Mouse (Mus musculus) left cerebral cortex, adult 18-20 months (tissue): ENCODE results near the gene Il9r. TPM values are rescaled to one million over a fixed set of nuclear protein-coding genes. Genes with fewer than 3 reads are reported as not detected.

ENCODE experiments used
- DNase-seq, 2 experiments: peaks; one replicate each; pipeline ENCODE4 v3.0.0; 2021 to 2022; ENCODE audit warnings: low spot score in 2 of 2, mixed read lengths in 1 of 2
- total RNA-seq, 2 experiments: library from RNA; stranded (reverse); gene quantifications; 2 replicates each; pipeline ENCODE4 v1.2.3; 2021

The Il9r gene
- total RNA-seq, 2 experiments from 2014 or later = not detected

DNA sequence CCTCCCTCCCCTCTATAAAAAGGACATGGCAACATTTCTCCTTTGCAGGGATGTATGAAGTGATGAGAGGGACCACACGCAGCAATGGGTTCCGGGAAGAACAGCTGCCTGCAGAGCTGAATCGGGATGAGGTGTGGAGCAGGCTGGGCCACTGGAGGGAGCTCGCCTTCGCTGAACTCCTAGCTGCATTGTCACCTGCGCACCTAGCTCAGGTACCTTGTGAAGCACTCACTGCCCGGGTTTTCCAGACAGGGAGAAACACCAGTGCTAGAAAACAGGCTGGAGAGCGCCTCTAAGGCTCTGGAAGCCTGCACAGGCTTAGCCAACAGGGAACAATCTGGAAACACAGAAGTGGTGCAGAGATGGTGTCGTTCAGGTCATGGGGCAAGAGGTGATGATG, 38.6 kb downstream of the Il9r start:
- peak; percentile 26 to 33 for DNase-seq

DNA sequence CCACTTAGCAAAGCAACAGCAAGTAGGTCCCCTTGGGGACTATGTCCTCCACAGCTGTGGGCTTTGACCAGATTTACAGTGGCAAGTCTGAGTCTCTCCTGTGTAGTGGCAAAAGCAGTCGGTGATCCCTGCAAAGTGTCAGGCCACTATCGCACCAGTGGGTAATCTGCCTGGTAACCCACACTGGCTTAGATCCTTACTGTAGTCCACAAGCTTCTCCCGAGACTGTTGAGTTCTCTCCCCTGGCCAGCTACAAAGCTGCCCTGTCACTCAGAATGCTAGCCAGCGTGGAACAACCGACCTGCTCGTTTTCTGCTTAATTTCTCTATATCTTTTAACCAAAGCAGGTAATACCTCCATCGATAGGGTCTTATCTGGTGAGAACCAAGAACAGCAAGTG, 39.7 kb downstream of the Il9r start:
- DNase-seq = no peak

DNA sequence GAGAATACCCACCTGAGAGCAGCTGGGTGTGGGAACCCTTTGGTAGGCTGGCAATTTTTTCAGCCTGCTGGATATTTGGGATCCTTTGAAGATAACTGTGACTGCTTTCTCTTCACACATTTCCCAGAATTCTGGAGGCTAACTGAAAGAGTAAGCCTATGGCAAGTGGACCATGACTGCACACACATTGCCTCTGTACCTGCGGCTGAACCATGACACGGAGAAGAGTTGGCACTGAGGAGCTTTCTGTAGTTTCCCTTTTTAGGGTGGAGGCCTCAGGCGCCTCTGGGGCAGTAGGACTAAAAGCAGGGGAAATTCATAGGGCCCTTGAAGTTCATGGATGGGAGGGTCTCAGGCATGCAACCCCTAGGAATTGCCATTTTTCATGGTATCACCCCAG, 40.9 kb downstream of the Il9r start:
- DNase-seq = no peak

DNA sequence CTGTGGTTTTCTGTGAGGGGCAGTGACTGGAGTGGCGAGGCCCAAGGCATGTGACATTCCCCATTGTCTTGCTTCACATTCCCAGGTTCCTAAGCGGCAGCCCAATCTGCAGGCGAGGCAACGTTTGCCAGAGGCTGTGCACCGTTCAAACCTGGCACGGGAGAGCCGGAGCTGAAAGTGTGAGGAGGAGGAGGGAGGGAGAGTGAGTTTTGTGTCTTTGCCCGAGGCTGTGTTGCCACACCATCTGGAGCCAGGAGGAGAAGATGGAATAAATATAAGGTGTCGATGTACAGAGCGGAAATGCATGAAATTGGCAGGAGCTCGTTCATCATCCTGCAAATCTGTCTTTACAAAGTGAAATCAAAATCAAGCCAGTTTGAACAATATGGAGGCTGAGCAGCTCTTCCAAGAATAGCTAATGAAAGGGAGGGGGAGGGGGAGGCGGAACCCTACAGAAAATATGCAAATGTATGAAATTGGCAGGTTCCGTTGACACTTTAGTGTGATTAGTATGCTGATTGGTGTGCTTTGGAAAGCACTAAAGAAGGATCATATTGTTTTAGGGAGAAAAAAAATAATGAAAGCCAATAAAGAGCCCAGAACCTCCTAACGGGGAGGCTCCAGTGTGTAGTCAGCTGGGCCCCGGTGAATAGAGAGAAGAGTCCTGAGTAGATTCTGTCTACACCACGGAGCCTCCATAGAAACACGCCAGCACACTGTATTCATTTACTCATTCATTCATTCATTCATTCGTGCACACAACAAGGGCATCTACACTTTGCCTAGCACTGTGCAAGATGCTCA, 42.1 kb downstream of the Il9r start:
- DNase-seq = peak; percentile 63 to 71

DNA sequence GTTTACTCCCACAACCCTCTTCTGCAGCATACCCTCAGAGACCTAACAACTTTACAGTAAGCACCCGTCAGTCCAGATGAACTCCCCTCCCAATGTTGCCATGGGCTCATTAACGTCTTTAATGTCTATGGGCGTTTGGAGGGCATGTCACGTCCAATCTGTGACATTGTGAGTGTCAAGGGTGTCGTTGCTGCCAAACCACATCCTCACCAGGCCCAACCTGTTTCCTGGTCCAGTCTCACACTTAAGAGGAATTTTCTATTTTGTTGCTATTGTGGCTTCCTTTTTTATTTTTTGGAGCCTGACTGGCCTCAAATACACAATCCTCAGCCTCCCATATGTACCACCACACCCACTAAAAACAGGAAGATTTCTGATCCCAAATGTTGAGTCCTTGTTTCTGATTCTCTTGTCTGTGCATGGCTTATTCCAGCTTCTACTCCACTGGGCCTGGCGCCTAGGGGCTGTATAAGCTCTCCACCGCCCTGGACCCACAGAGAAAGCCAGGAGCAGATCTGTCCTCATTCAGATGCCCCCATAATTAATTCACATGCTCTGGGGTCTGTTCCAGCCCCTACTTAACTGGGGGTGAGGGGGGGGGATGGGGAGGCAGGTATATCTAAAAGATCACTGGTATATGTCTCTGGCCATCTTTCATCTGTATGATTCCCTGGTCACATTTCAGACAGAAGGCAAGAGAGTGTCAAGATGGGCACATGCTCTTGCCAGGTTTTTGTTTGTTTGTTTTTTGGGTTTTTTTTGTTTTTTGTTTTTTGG, 43.0 kb downstream of the Il9r start:
- no peak for DNase-seq

DNA sequence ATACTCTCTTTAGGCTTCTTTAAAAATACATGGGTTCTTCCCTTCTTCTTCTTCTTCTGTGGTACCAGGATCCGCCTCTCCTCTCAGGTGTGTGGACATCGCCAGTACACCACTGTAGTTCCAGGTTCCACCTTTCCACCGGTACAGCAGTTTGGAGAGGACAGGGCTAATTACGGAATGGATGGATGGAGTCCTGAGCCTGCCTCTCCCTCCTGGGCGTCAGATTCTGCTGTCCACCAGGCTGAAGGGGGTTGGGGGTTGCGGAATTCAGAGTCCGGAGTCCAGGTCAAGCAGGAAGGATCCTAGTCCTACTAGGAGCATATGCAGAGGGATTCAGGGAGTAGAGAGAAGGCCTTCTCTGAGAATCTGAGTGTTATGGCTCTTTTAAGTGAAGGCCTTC, 46.9 kb downstream of the Il9r start:
- no peak for DNase-seq

DNA sequence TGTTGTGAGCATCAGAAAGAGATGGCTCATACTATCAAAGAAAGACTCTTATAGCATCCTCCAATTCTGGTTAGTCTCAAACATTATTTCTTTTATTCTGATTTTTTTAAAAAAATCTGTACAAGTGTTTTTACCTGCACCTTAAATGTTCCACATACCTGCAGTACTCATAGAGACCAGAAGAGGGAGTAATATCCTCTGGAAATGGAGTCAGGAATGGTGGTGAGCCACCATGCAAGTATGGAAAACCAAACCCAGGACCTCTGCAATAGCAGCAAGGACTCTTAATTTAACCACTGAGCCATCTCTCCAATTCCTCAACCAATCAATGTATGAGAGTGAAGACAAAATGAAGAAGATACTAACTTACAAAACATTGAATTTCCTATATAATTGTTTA, 47.3 kb downstream of the Il9r start:
- DNase-seq = no peak

DNA sequence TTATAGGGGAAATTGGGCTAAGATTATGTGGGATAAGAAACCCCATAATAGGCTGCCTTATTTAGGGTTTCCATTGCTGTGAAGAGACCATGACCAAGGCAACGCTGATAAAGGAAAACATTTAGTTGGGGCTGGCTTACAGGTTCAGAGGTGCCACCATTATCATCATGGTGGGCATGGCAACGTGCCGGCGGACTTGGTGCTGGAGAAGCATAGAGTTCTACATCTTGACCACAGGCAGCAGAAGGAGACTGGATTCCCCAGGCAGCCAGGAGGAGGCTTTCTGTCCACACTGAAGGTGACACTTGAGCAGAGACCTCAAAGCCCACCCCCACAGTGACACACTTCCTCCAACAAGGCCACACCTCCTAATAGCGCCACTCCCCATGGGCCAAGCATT, 48.8 kb downstream of the Il9r start:
- DNase-seq = no peak

DNA sequence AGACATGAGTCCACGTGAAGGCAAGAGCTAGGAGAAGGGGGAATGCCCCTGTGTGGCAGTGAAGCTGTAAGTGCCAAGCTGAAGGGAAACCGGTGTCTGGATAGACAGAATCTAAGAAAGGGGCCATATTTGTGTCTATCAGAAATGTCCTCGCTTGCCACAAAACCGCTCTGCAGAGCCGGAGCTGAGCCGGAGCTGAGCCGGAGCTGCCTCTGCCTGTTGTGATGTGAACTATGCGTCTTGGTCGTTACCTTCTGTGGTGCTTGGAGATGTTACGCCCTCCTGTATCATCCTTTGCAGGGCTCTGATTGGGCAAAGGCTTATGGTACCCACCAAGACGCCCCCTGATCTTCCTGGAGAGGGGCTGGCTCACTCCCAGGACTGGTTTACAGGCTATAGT, 50.5 kb downstream of the Il9r start:
- no peak for DNase-seq

DNA sequence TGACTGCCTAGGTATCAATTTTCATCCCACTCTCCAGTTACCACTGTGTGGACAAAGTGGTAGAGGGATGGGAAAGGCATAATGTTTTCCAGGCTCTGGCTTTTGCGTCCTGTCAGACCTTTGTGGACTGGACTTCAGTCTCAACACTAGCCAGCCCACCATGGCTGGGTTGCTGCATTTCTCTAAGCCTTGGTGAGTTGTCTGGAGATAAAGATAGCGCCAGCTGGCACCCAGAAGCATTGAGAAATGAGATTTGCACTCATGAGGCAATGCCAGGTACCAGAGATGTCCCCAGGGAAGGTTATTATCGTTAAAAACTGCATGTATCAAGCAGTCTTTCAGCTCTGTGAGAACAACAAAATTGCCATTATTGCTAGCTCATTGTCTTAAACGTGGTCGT, 57.3 kb downstream of the Il9r start:
- no peak for DNase-seq

DNA sequence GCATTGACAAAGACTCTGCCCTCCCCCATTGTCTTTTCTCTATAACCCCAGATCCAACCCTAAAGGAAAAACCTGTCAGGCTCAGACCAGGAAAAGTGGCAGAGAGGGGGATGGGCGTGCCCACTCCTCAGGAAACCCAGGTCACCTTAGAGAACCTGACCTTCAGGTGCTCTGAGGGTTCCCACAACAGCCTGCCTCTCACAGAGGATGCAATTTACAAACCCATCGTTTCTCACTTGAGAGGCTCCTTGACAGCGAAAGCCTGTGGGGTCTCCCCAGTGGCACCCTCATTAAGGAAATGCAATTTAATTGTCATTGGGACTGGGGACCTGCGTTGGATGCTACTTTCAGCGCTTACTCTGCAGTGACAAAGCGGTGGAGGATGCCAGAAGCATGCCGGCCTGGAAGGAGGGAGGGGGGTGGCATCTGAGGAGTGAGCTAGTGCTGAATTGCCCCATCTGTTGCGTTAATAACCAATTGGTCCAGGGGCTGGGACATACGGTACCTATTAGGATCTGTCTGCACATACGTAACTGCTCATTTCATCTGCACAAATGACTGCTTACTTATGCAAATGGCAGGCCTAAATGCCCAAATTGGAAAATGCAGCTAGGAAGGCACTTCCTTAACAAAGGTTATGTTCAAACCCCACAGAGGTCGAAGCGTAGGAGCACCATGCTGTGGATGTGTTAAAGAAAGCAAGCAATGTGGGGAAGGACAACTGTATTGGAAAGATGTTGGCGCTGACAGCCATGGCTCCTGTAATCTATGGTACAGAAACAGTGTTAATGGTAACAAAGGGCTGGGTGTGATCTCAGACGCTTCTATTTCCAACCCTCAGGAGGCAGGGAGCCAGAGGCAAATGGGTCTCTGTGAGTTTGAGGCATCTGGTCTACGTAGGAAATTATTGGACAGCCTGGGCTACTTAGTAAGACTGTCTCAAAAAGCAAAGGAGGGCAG, 58.2 kb downstream of the Il9r start:
- no peak for DNase-seq

DNA sequence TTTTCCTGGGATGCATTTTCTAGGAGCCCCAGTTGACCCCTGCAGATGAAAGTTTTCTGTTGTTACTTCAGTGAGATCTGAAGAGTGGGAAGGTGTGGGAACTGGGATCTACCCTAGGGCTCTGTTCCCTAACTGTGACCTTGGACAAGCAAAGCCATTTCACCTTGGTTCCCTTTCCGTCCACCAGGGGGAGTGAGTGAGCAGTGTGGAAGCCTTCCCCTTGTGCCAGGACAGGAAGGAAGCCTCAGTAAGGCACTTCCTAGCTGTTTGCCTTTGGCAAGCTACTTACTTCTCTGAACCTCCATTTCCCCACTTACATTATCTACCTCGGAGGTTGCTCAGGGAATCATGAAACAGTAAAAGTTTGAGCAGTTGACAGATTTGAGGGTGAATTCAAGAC, 59.0 kb downstream of the Il9r start:
- DNase-seq = peak; percentile 59 to 82

DNA sequence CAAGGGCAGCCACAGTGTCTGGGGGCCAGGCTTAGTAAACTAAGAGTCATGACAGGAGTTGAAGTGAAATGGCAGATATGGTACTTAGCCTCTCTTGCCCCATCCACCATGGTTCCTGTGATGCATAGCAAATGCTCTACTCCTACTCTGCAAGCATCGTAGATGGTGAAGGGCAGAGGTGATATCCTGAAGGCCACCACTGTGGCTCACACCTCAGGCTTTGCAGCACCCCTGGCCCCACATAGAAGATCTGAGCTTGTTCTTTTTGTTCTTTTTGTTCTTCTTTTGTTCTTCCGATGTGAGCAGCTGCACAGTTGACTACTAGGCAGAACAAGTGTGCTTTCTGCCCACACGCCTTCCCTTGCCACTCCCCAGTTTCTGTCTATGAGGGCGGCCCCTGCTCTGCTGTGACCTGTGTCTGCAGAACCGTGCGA, 60.5 kb downstream of the Il9r start:
- no peak for DNase-seq

DNA sequence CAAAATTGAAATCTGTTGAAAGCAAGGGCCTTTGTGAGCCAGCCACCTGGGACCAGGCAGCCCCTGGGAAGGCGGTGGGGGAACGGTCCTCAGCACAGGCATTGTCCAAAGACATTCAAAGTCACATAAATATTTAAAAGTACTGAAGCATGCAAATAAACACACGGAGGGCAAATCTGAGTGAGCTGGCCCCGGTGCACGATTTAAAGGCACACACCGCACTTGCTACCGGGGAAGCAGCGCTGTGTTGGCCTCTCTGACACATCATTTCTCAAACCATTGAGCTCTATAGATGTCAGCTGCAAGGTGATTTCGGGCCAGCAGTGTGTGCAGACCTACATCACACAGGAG, 61.5 kb downstream of the Il9r start:
- DNase-seq = no peak

DNA sequence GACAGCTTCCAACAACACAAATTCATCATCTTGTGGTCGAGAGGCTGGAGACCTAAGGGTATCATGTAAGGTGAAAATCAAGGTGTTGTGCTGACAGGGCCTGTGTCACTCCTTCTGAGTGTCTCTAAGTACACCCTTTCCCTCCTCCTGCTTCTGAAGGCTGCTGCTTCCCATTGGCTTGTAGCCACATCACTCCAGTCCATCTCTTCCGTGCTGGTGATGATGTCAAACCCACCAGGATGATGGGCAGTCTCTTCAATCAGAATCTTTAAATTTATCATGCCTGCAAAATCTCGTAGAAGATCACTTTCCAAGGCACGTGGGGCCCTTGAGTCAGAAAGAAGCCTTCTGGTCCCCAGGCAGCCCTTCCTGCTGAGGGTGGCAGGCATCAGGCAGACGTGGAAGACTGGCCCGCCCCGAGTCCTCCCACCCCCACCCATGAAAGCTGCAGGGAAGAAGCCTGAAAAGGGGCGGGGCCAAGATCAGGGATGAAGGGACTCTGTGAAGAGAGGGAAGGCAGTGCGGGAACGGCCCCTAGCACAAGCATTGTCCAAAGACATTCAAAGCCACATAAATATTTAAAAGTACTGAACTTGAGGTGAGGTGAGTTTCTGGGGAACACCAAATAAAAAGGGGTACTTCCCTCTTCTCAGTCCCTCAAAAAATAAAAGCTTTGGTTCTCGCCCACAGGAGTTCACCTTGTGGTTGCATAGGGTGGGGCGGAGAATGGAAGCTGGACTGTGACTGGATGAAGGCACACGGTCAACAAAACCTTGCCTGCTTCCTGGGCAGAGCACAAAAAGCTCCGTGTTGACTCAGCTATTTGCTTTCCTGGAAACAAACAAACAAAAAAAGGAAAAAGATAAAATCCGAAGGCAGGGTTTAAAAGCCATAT, 62.1 kb downstream of the Il9r start:
- DNase-seq = no peak

Other genes with a start within 250 kb of the Il9r start
- under 1 TPM; 0.19 to 0.21 TPM for gene 4930524B15Rik, start 234.7 kb downstream of the Il9r start, total RNA-seq
- gene Nsg2, start 199.8 kb downstream of the Il9r start, total RNA-seq = 100 to 1,000 TPM; 645 to 708 TPM
- gene Snrnp25, start 5.1 kb upstream of the Il9r start, total RNA-seq = 10 to 100 TPM; 24.5 to 29.0 TPM
- gene Rhbdf1, start 22.0 kb upstream of the Il9r start, total RNA-seq = 10 to 100 TPM; 11.1 to 14.2 TPM
- gene Mpg, start 26.2 kb upstream of the Il9r start, total RNA-seq = 10 to 100 TPM; 18.2 to 21.3 TPM
- gene Nprl3, start 67.4 kb upstream of the Il9r start, total RNA-seq = 10 to 100 TPM; 43.6 to 45.6 TPM
- gene Hba-x, start 76.1 kb upstream of the Il9r start, total RNA-seq = not detected
- 100 to 1,000 TPM; 348 to 459 TPM for gene Hba-a1, start 83.2 kb upstream of the Il9r start, total RNA-seq
- gene Hbq1b, start 86.7 kb upstream of the Il9r start, total RNA-seq = 1 to 10 TPM in 1 of 2 experiments, not detected in 1; 1.3 TPM
- gene Hba-a2, start 96.2 kb upstream of the Il9r start, total RNA-seq = 100 to 1,000 TPM; 308 to 397 TPM
- gene Hbq1a, start 99.8 kb upstream of the Il9r start, total RNA-seq = 1 to 10 TPM; 1.3 to 2.5 TPM
- 10 to 100 TPM; 12.4 to 14.5 TPM for gene Sh3pxd2b, start 147.5 kb upstream of the Il9r start, total RNA-seq